Mouse (Mus musculus): Measurements from ENCODE around the gene Nr5a2.

DNA sequence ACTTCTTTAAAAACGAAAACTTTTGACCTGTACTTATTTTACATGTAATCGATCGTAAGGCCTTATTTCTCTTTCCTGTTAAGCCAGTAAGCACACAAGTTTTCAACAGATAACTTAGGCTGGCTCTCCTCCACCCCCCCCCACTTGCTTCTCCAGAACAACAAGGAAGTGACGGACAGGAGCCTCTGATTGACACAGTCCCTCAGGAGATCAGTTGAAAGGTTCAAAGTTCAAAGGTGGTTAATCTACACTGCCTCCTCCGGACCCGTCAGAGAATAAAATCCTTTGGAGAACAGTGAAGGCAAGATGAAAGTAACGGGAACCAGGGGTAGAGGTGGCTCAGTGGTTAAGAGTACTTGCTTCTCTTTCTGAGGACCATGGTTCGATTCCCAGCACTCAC is 80.0 kb downstream of the Nr5a2 start:
- TF ChIP-seq EP300 (IDR thresholded peaks at IDR 0.05; ENCODE audit: insufficient read depth, low read depth, low read length) = no peak
- no peak for TF ChIP-seq CTCF (IDR thresholded peaks at IDR 0.05)
